Mouse (Mus musculus) ES-Bruce4 (cell line): ENCODE measurements around the gene Manbal. TPM values are rescaled to one million over a fixed set of nuclear protein-coding genes. Genes with fewer than 3 reads are reported as not detected.

Experiments
- H3K27ac ChIP-seq: 2 replicates; pipeline ENCODE4 v1.5.1; 2012; ENCODE audit warnings: low read length, inconsistent platforms; ENCODE audit not compliant: insufficient read depth
- H3K27me3 ChIP-seq: 2 replicates; pipeline ENCODE4 v1.6.1; 2012; ENCODE audit warnings: mild to moderate bottlenecking, low read length, inconsistent platforms; ENCODE audit not compliant: control insufficient read depth, poor library complexity, insufficient read depth, severe bottlenecking
- H3K36me3 ChIP-seq: 2 replicates; pipeline ENCODE4 v1.6.1; 2012; ENCODE audit warnings: inconsistent platforms, mild to moderate bottlenecking, low read length, moderate library complexity; ENCODE audit not compliant: control insufficient read depth, poor library complexity, insufficient read depth, severe bottlenecking
- H3K4me1 ChIP-seq: one replicate; pipeline ENCODE4 v1.8.1; 2011; ENCODE audit warnings: low read length; ENCODE audit not compliant: control insufficient read depth, insufficient read depth
- H3K4me3 ChIP-seq: 2 replicates; pipeline ENCODE4 v1.5.1; 2011; ENCODE audit warnings: low read depth, mild to moderate bottlenecking, low read length
- H3K9ac ChIP-seq: 2 replicates; pipeline ENCODE4 v1.6.1; 2012; ENCODE audit warnings: low read depth, mild to moderate bottlenecking, inconsistent platforms; ENCODE audit not compliant: poor library complexity, severe bottlenecking
- H3K9me3 ChIP-seq: replicated peaks from 2 replicates; pipeline ENCODE4 v1.6.1; 2012; ENCODE audit warnings: mild to moderate bottlenecking, low read length, inconsistent platforms; ENCODE audit not compliant: control insufficient read depth, poor library complexity, insufficient read depth, severe bottlenecking
- CTCF ChIP-seq: IDR thresholded peaks from one replicate; pipeline ENCODE4 v1.8.1; 2011; ENCODE audit warnings: low read depth, low read length
- EP300 ChIP-seq: IDR thresholded peaks from 2 replicates; pipeline ENCODE4 v1.6.1; 2011; ENCODE audit warnings: low read depth, low read length; ENCODE audit not compliant: insufficient read depth
- POLR2A ChIP-seq: IDR thresholded peaks from one replicate; pipeline ENCODE4 v1.8.1; 2011; ENCODE audit warnings: low read length; ENCODE audit not compliant: insufficient read depth
- polyA plus RNA-seq: library from polyadenylated mRNA; stranded (reverse); fragments of >200 nt; gene quantifications from 2 replicates; pipeline ENCODE4 v1.2.4, GENCODE M21; 2011; ENCODE audit warnings: low read depth; ENCODE audit not compliant: missing spikeins, insufficient read depth, insufficient read length

Gene Manbal
- polyA plus RNA-seq, 1 experiment = 37.8 TPM

GRCm38 (mm10) chr2:157389591-157389921, 22.2 kb downstream of the Manbal start:
- Histone ChIP-seq H3K9me3 (no peaks in the 10 kb centered on the region), H3K9ac (no peak overlapping the region), H3K27me3 (no peaks in the 10 kb centered on the region), H3K4me3 (no peak overlapping the region), H3K36me3 (no peaks in the 10 kb centered on the region), H3K4me1 (peaks cover 14% of the 10 kb centered on the region), H3K27ac (peak overlapping the region; percentile 23; the same call in 1 of the 2 replicates)
- TF ChIP-seq POLR2A (no peak), CTCF (no peak), EP300 (no peak)

GRCm38 (mm10) chr2:157392331-157392730, 24.9 kb downstream of the Manbal start:
- TF ChIP-seq EP300 (0 out of 2 replicates have a peak, but pooled peaks have one; percentile 38), POLR2A (no peak), CTCF (no peak)
- Histone ChIP-seq H3K4me3 (no peak overlapping the region), H3K4me1 (peaks cover 17% of the 10 kb centered on the region), H3K27me3 (no peaks in the 10 kb centered on the region), H3K36me3 (no peaks in the 10 kb centered on the region), H3K9me3 (no peaks in the 10 kb centered on the region), H3K9ac (no peak overlapping the region), H3K27ac (peak overlapping the region; percentile 82)

DNA sequence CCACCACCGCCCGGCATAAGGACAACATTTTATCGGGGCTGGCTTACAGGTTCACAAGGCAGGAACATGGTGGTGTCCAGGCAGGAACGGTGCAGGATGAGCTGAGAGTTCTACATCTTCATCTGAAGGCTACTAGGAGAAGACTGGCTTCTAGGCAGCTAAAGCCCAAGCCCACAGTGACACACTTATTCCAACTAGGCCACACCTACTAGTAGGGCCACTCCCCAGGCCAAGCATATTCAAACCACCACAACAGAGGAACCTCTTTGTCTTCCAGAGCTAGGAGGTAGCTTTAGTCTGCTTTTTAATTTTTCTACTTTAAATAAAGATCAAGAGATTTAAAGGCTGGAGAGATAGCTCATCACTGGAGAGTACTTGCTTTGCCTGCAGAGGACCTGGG, 26.2 kb downstream of the Manbal start:
- no peak for TF ChIP-seq POLR2A
- TF ChIP-seq CTCF = no peak
- TF ChIP-seq EP300 = no peak
- no peaks in the 10 kb centered on the region for H3K36me3 ChIP-seq

DNA sequence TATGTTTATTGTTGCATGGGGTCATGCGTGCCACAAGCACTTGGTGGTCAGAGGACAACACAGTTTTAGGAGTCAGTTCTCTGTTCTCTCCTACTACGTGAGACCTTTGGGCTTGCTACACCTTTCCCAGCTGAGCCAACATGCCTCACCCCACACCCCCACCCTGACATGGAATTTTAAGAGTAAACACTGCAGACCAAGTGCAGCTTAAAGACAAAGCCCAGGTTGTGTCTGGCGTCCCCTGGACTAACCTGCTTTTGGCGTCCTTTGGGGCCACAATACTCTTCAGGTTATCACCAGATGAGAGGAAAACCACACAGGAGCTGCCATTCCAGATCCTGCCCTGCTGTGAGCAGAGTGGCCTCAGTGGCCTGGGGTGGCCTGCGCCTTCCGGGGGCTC, 27.5 kb downstream of the Manbal start:
- H3K36me3 ChIP-seq = no peaks in the 10 kb centered on the region
- no peaks in the 10 kb centered on the region for H3K9me3 ChIP-seq
- no peak overlapping the region for H3K9ac ChIP-seq
- no peaks in the 10 kb centered on the region for H3K27me3 ChIP-seq
- H3K4me1 ChIP-seq = peaks cover 14% of the 10 kb centered on the region
- H3K27ac ChIP-seq = no peak overlapping the region
- H3K4me3 ChIP-seq = no peak overlapping the region
- no peak for TF ChIP-seq POLR2A
- no peak for TF ChIP-seq CTCF
- no peak for TF ChIP-seq EP300

More for the DNA sequence above, 26.2 kb downstream of the Manbal start:
- H3K27me3 ChIP-seq = no peaks in the 10 kb centered on the region
- H3K4me3 ChIP-seq = peak overlapping the region; percentile 9; the same call in 1 of the 2 replicates
- H3K9me3 ChIP-seq = no peaks in the 10 kb centered on the region
- H3K9ac ChIP-seq = no peak overlapping the region
- H3K27ac ChIP-seq = peak overlapping the region; percentile 82; the same call in 1 of the 2 replicates
- peaks cover 19% of the 10 kb centered on the region for H3K4me1 ChIP-seq

DNA sequence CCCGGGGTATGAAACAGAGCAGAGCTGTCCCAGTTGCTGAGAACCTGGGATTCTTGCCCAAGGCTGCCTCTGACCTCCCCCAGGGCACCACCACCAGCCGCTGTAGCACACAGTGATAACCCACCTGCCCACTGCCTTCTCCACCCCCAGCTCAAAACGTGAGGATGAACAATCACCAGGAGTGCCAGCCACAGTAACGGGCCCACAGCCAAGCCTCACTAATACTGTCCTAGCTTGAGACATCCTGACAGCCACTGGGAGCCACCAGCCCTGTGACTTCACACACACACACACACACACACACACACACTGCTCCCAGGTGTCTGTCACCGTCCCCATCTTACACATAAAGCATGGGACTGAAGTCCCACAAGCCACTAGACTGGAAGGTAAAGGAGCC, 28.0 kb downstream of the Manbal start:
- Histone ChIP-seq H3K9me3 (no peaks in the 10 kb centered on the region), H3K36me3 (no peaks in the 10 kb centered on the region), H3K4me1 (peaks cover 14% of the 10 kb centered on the region), H3K27me3 (no peaks in the 10 kb centered on the region), H3K27ac (no peak overlapping the region), H3K9ac (no peak overlapping the region), H3K4me3 (no peak overlapping the region)
- no peak for TF ChIP-seq EP300
- no peak for TF ChIP-seq POLR2A
- no peak for TF ChIP-seq CTCF

GRCm38 (mm10) chr2:157395960-157396359, 28.6 kb downstream of the Manbal start:
- no peak for TF ChIP-seq POLR2A
- no peak for TF ChIP-seq CTCF
- no peak for TF ChIP-seq EP300
- H3K9ac ChIP-seq = no peak overlapping the region
- peaks cover 14% of the 10 kb centered on the region for H3K4me1 ChIP-seq
- no peak overlapping the region for H3K27ac ChIP-seq
- no peaks in the 10 kb centered on the region for H3K36me3 ChIP-seq
- no peaks in the 10 kb centered on the region for H3K27me3 ChIP-seq
- H3K4me3 ChIP-seq = no peak overlapping the region
- no peaks in the 10 kb centered on the region for H3K9me3 ChIP-seq
